Mouse (Mus musculus) liver, embryonic 11.5 days (tissue): ENCODE results near the gene Lpgat1. TPM values are rescaled to one million over a fixed set of nuclear protein-coding genes. Genes with fewer than 3 reads are reported as not detected.

Source experiments
- ATAC-seq: fragments of 200-750 bp; cut with Nextera tagmentation; replicated peaks from 2 replicates; pipeline ENCODE4 v1.8.0; 2017; ENCODE audit warnings: moderate number of reproducible peaks, mild to moderate bottlenecking, moderate TSS enrichment, moderate library complexity; ENCODE audit not compliant: low FRiP score
- DNase-seq: peaks from one replicate; pipeline ENCODE4 v3.0.0-alpha.2; 2017; ENCODE audit warnings: low spot score
- H3K27ac ChIP-seq: fragments of 300-500 bp; sonication (generic); 2 replicates; pipeline ENCODE4 v1.5.1; 2014; ENCODE audit warnings: mild to moderate bottlenecking, low read depth, low read length, control low read depth
- H3K27me3 ChIP-seq: fragments of 300-500 bp; sonication (generic); replicated peaks from 2 replicates; pipeline ENCODE4 v1.6.1; 2014; ENCODE audit warnings: low read length, mixed read lengths; ENCODE audit not compliant: control insufficient read depth, insufficient read depth
- H3K36me3 ChIP-seq: fragments of 300-500 bp; sonication (generic); 2 replicates; pipeline ENCODE4 v1.6.1; 2014; ENCODE audit warnings: mild to moderate bottlenecking, low read length, moderate library complexity, mixed read lengths; ENCODE audit not compliant: control insufficient read depth, insufficient read depth
- H3K4me1 ChIP-seq: fragments of 300-500 bp; sonication (generic); replicated peaks from 2 replicates; pipeline ENCODE4 v1.6.1; 2014; ENCODE audit warnings: low read length, mixed read lengths; ENCODE audit not compliant: control insufficient read depth, insufficient read depth
- H3K4me2 ChIP-seq: fragments of 300-500 bp; sonication (generic); 2 replicates; pipeline ENCODE4 v1.6.1; 2014; ENCODE audit warnings: mild to moderate bottlenecking, control low read depth, moderate library complexity
- H3K4me3 ChIP-seq: fragments of 300-500 bp; sonication (generic); 2 replicates; pipeline ENCODE4 v1.5.1; 2014; ENCODE audit warnings: low read depth, low read length, control low read depth
- H3K9ac ChIP-seq: fragments of 300-500 bp; sonication (generic); 2 replicates; pipeline ENCODE4 v1.6.1; 2014; ENCODE audit warnings: low read depth, low read length, control low read depth
- H3K9me3 ChIP-seq: fragments of 300-500 bp; sonication (generic); 2 replicates; pipeline ENCODE4 v1.6.1; 2016; ENCODE audit warnings: low read length, inconsistent platforms, mixed read lengths; ENCODE audit not compliant: control insufficient read depth
- WGBS: fragments of 180-500 bp; shearing (Covaris S2); extraction: QIAGEN DNeasy Blood & Tissue Kit; methylation state at CpG from one replicate; pipeline ENCODE4 v1.1.7; 2014; 5-methylcytosine and 5-hydroxymethylcytosine counted together
- polyA plus RNA-seq: library from polyadenylated mRNA; unstranded; fragments of >200 nt; fragmentation: Nextera tagmentation; extraction: Ambion mirVana; gene quantifications from 2 replicates; pipeline ENCODE4 v1.2.1, GENCODE M21; 2014

The Lpgat1 gene
- polyA plus RNA-seq, 1 experiment from 2014 or later, result 22.1 TPM

DNA sequence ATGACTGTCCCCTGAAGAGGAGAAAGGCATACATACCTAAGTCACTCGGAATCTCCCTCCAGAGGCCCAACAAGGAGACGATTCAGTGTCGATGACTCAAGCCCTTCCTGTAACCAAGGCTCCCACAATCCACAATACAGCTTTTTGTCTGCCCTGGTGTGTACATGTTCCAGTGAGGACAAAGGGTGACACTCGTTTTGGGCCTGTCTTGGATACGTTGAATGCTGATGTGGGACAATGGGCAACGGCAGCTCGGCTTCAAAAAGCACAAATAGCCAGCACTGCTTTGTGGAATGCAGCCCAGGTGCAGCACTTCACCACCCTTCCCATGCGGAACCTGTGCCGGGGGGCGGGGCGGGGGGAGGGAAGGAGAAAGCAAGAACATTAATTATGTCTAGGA lies 67.5 kb downstream of the Lpgat1 start:
- ATAC-seq (no peak), DNase-seq (no peak)
- Histone ChIP-seq H3K27ac (no peak overlapping the region), H3K9me3 (no peaks in the 10 kb centered on the region), H3K36me3 (0 out of 2 replicates have a peak, but pooled peaks cover under 1% of the 10 kb centered on the region), H3K9ac (no peak overlapping the region), H3K27me3 (no peaks in the 10 kb centered on the region), H3K4me2 (no peak overlapping the region), H3K4me3 (no peak overlapping the region), H3K4me1 (no peaks in the 10 kb centered on the region)
- 83% methylated on average over 11 of the region's 11 CpGs for WGBS

- H3K9me3 ChIP-seq, result no peaks in the 10 kb centered on the region
- no peak for DNase-seq
- WGBS, result 62% methylated on average over 6 of the region's 6 CpGs
- H3K36me3 ChIP-seq, result no peaks in the 10 kb centered on the region
- H3K27me3 ChIP-seq, result no peaks in the 10 kb centered on the region
- H3K4me1 ChIP-seq, result no peaks in the 10 kb centered on the region
- no peak overlapping the region for H3K27ac ChIP-seq
- H3K4me3 ChIP-seq, result no peak overlapping the region
- ATAC-seq, result no peak
- H3K9ac ChIP-seq, result no peak overlapping the region
- no peak overlapping the region for H3K4me2 ChIP-seq
These were observed 68.6 kb downstream of the Lpgat1 start for GRCm38 (mm10) chr1:191786255-191786654.

DNA sequence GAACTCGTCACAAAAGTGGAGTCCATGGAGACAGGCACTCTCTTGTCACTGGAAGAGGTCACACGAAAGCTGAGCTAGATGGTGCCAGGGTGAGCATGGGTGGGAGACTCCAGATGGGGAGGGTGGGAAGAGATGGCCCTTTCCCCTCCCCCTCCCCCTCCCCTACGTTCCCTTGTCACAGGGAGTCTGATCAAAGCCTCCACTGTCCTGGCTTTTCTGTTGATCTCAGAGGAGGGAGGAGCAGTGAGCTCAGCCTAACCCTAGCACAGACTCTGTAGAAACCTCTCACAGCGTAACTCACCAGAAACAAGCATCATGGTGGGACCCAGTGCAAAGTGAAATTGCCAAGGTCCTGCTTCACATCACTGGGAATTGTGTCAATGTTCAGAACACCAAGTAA lies 69.7 kb downstream of the Lpgat1 start:
- 49% methylated on average over 4 of the region's 4 CpGs for WGBS
- Histone ChIP-seq H3K4me1 (no peaks in the 10 kb centered on the region), H3K27ac (no peak overlapping the region), H3K9me3 (no peaks in the 10 kb centered on the region), H3K27me3 (no peaks in the 10 kb centered on the region), H3K4me3 (no peak overlapping the region), H3K4me2 (no peak overlapping the region), H3K9ac (no peak overlapping the region), H3K36me3 (no peaks in the 10 kb centered on the region)
- DNase-seq, result no peak
- ATAC-seq, result no peak

DNA sequence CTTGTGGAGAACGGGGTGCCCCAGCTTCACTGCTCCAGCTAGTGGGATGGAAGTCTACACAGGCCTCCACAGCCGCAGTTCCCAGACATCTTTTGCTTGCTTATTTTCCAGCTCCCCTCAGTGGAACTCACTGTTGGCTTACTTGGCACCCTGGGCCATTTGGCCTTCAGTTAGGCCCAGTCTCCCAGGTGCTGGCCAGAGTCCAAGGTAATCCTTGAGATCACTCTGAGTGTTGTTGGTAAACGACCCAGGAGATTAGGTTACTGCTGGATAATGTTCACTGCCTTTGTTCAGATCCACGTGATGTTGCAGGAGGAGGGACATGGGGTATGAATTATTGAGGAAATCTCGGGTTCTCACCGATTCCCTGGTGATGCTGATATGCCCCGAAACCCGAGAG lies 75.4 kb downstream of the Lpgat1 start:
- Histone ChIP-seq H3K27me3 (no peaks in the 10 kb centered on the region), H3K36me3 (no peaks in the 10 kb centered on the region), H3K4me1 (peaks cover 7% of the 10 kb centered on the region), H3K4me3 (no peak overlapping the region), H3K4me2 (no peak overlapping the region), H3K27ac (no peak overlapping the region), H3K9ac (no peak overlapping the region), H3K9me3 (no peaks in the 10 kb centered on the region)
- WGBS, result 76% methylated on average over 8 of the region's 8 CpGs
- ATAC-seq (no peak), DNase-seq (no peak)

DNA sequence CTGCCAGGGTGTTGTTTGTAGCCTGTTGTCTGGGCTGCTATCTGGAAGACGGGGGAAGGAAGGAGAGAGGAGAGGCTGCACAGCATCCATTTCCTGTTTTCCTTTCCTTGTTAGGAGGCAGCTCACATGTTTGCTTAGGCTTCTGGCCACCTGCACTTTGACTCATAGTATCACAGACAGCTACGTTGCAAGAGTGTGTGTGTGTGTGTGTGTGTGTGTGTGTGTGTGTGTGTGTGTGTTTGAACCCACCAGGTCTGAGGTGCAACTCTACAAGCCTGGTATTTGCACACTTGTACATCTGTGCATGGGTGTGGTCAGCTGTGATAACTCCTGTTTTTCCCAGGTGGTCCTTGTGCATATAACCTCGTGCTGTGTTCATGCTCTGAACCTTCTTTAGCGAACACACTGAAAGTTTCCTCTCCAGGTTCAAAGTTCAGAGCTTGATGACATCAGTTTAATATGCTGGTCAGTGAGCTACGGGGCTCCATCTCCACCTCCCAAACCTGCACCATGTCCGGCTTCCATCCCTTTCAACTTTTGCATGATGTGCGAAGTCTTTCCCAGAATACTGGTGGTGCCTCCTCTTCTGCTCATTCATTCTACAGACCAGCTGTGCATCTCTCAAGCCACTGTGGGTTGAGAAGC lies 76.4 kb downstream of the Lpgat1 start:
- no peak for ATAC-seq
- Histone ChIP-seq H3K9me3 (no peaks in the 10 kb centered on the region), H3K36me3 (no peaks in the 10 kb centered on the region), H3K9ac (no peak overlapping the region), H3K4me1 (peaks cover 7% of the 10 kb centered on the region), H3K27me3 (no peaks in the 10 kb centered on the region), H3K4me3 (no peak overlapping the region), H3K4me2 (no peak overlapping the region), H3K27ac (no peak overlapping the region)
- 64% methylated on average over 7 of the region's 7 CpGs for WGBS
- no peak for DNase-seq

DNA sequence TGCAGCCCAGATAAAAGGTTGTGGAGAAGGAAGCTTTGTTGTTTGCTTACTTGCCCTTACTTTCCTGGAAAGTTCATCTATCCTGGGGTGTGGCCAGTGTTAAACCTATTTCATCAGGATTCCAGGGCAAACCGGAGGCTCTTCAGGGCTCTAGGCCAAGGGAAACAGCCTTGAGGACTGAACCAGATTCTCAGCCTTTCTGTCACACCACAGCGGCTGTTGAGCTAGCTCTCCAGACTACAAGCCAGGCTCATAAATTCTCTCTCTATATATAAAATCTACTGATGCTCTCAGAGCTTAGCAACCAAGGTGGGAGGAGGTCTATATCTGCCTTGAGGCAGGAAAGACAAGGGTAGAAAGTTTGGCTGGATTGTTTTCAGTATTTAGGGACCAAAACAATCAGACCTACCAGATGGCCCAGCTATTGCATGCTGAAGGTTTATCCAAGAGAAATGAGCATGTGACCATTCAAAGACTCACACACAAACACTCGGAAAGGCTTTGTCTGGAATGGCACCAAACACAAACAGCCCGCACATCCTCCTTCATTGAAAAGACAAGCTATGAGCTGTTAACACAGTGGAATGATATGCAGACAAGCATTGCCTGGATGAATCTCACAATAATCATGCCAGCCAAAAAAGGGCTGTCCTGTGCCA lies 78.7 kb downstream of the Lpgat1 start:
- Histone ChIP-seq H3K4me1 (peaks cover 7% of the 10 kb centered on the region), H3K9ac (no peak overlapping the region), H3K9me3 (no peaks in the 10 kb centered on the region), H3K36me3 (no peaks in the 10 kb centered on the region), H3K27ac (no peak overlapping the region), H3K4me3 (no peak overlapping the region), H3K27me3 (no peaks in the 10 kb centered on the region), H3K4me2 (no peak overlapping the region)
- DNase-seq, result no peak
- ATAC-seq, result no peak
- 84% methylated on average over 4 of the region's 4 CpGs for WGBS

DNA sequence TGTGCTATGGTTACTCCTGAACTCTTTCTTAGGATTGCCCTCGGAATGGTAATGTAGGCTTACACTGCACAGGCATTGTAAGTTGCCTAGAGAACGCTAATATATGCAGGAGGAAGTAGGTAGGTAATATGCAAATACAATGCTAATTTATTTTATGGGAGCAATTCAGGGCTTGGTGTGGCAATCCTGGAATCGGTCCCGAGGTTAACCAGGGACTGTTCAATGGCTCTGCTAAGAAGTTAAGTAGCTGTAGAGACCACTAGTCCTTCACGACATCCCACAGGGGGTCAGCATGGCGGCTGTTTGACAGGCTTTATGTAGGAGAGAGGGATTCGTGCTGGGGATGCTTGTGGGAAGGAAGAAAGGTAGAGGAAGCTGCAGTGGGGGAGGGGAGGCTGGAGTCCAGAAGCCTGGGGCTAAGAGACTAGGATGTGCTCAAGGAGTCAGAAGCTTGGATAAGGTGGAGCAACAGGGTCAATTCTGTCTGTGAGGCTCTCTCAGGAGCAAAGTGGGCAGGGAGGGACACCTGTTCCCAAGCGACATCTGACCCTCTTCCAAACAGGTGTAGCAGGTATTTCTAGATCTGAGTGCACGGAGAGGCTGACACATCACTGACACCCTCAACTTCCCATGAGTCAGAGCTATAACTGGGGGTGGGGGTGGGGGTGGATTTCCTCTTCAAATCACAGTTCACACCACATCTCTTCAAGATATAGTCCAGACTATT lies 84.6 kb downstream of the Lpgat1 start:
- Histone ChIP-seq H3K9ac (no peak overlapping the region), H3K9me3 (no peaks in the 10 kb centered on the region), H3K36me3 (no peaks in the 10 kb centered on the region), H3K27me3 (no peaks in the 10 kb centered on the region), H3K4me1 (no peaks in the 10 kb centered on the region), H3K4me3 (no peak overlapping the region), H3K27ac (no peak overlapping the region), H3K4me2 (no peak overlapping the region)
- no peak for DNase-seq
- no peak for ATAC-seq
- WGBS, result 68% methylated on average over 9 of the region's 9 CpGs

- Histone ChIP-seq H3K4me1 (no peaks in the 10 kb centered on the region), H3K9me3 (no peaks in the 10 kb centered on the region), H3K36me3 (no peaks in the 10 kb centered on the region), H3K27ac (no peak overlapping the region), H3K4me3 (no peak overlapping the region), H3K27me3 (no peaks in the 10 kb centered on the region), H3K9ac (no peak overlapping the region), H3K4me2 (no peak overlapping the region)
- DNase-seq, result no peak
- 60% methylated on average over 10 of the region's 10 CpGs for WGBS
- no peak for ATAC-seq
These were observed 85.4 kb downstream of the Lpgat1 start for GRCm38 (mm10) chr1:191802820-191803655.
